Mouse (Mus musculus) monocyte, adult 5-6 weeks (primary cell): Measurements from ENCODE around the gene Iqcf1. TPM values are rescaled to one million over a fixed set of nuclear protein-coding genes. Genes with fewer than 3 reads are reported as not detected.

Experiments
- ATAC-seq: fragments of 153-309, 156-312 bp; replicated peaks from 2 replicates; pipeline ENCODE4 v1.8.0; 2017; ENCODE audit warnings: mild to moderate bottlenecking; ENCODE audit not compliant: low TSS enrichment, insufficient number of reproducible peaks, severe bottlenecking, poor library complexity, low FRiP score
- total RNA-seq: library from RNA; stranded (forward); fragments of 200-1000, 200-491, 200-594 nt; gene quantifications from 3 replicates; pipeline ENCODE4 v1.2.3, GENCODE M21; 2017

Iqcf1 gene
- total RNA-seq, 1 experiment from 2014 or later, result not detected

DNA sequence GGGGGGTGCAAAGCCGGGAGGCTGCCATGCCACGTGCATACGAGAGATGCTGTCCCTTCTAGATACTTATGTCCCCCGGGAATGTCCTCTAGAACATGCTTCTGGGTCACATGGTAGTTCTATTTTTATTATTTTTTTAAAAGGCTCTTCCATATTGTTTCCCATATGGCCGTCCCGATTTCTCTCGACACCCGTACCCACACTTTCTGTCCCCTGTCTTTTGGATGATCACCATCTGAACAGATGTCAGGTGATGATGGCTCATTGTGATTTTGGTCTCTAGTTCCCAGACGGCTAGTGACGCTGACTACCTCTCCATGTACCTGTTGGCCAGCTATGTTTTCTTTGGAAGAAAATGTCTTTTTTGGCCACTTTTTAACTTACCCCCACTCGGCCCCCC is 35.2 kb downstream of the Iqcf1 start:
- ATAC-seq, result no peak

Other genes starting within 250 kb of the Iqcf1 start
- gene Poc1a, start 218.9 kb upstream of the Iqcf1 start, total RNA-seq, result 0.38 to 2.4 TPM (median 0.85 TPM) in 3 replicates
- gene Dusp7, start 131.3 kb upstream of the Iqcf1 start, total RNA-seq, result 8.7 to 21.2 TPM (median 12.2 TPM) in 3 replicates
- 521 to 617 TPM (median 563 TPM) in 3 replicates for gene Rpl29, start 70.5 kb upstream of the Iqcf1 start, total RNA-seq
- 2.8 to 9.5 TPM (median 5.4 TPM) in 3 replicates for gene Acy1, start 61.6 kb upstream of the Iqcf1 start, total RNA-seq
- 2.7 to 3.3 TPM (median 3.2 TPM) in 3 replicates for gene Abhd14b, start 52.5 kb upstream of the Iqcf1 start, total RNA-seq
- gene Abhd14a, start 52.3 kb upstream of the Iqcf1 start, total RNA-seq, result 1.5 to 6.5 TPM in 2 of 3 replicates, not detected in the other
- 1.2 to 9.7 TPM (median 2.7 TPM) in 3 replicates for gene Pcbp4, start 46.7 kb upstream of the Iqcf1 start, total RNA-seq
- gene Gpr62, start 34.0 kb upstream of the Iqcf1 start, total RNA-seq, result 0.48 TPM in 1 of 3 replicates, not detected in the others
- 27.1 to 41.0 TPM (median 35.1 TPM) in 3 replicates for gene Rrp9, start 24.0 kb upstream of the Iqcf1 start, total RNA-seq
- 40.5 to 57.0 TPM (median 45.9 TPM) in 3 replicates for gene Parp3, start 23.0 kb upstream of the Iqcf1 start, total RNA-seq
- gene Iqcf5, start 14.6 kb downstream of the Iqcf1 start, total RNA-seq, result not detected in 3 replicates
- 6.7 TPM in 1 of 3 replicates, not detected in the others for gene Iqcf3, start 61.7 kb downstream of the Iqcf1 start, total RNA-seq
- not detected in 3 replicates for gene Iqcf4, start 71.0 kb downstream of the Iqcf1 start, total RNA-seq
- not detected in 3 replicates for gene Iqcf6, start 126.6 kb downstream of the Iqcf1 start, total RNA-seq
- gene Grm2, start 156.1 kb downstream of the Iqcf1 start, total RNA-seq, result not detected in 3 replicates
- 17.0 to 22.9 TPM (median 19.3 TPM) in 3 replicates for gene Tex264, start 186.0 kb downstream of the Iqcf1 start, total RNA-seq